Mouse (Mus musculus): ENCODE results near the gene Ccdc163.

- TF ChIP-seq ZNF384 (IDR thresholded peaks at IDR 0.05; ENCODE audit: low read depth, low read length): no peak
- TF ChIP-seq MAFK (IDR thresholded peaks at IDR 0.05; ENCODE audit: insufficient read depth, low read depth, low read length): no peak
- no peak for TF ChIP-seq HCFC1 (IDR thresholded peaks at IDR 0.05; ENCODE audit: borderline replicate concordance, insufficient read depth, low read length)
- TF ChIP-seq CHD2 (IDR thresholded peaks at IDR 0.05; ENCODE audit: low read depth, low read length): no peak
- no peak for TF ChIP-seq ZC3H11A (IDR thresholded peaks at IDR 0.05; ENCODE audit: borderline replicate concordance, low read depth, low read length)
Observed at GRCm38 (mm10) chr4:116707666-116708065, 643 bp upstream of the Ccdc163 start.

All from ES-E14 (cell line).